Mouse (Mus musculus): ENCODE data around the gene Pnmt.
"Not testable (repeated sequence)": the region's sequence is repeated elsewhere in the genome, so short reads cannot be mapped to it uniquely, and the experiment has no call there.

Gene Pnmt

DNA sequence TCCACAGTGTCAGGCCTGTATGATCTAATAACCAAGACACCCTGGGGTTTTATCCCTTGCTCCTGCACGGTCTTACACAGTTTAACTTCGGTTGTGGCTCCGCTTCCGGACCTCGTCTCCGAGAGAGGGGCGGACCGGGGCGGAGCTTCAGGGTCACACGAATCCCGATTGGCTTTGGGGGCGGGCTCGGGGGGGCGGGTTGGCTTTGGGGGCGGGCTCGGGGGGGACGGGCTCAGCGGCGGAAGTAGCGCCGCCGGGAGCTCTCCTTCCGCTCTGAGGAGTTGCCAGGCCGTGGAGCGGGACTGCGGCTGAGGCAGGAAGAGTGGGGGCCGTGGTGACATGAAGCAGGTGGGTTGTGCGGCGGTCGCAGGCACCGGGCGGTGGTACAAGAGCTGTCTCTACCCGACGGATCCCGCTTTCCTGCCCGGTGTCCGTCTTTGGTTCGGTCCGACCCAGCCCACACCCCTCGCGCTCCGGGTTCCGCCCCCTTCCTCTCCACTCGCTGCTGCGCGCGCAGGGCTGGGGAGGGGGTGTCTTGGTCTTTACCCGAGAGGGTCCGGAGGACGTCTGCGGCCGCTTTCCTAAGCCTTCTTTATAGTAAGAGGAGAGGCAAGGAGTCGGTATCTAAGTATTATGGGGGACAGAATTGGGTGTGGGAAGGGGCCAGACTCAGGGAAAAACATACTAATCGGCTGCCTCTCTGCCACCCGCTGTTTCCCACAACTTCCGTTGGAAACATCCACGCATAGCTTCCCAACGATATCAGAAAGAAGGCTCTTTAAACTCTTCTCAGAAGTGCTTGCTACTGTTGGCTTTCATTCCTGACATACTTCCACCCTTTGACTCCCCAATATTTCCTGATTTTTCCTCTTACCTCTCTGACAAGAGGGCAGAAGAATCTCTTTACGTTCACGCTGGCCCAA, 27.8 kb upstream of the Pnmt start, which contains the start of gene Stard3:
TSS of gene Stard3 (plus strand) at position 208 of the 923 bp plus-strand sequence.
- peak; percentile 90 for DNase-seq

DNA sequence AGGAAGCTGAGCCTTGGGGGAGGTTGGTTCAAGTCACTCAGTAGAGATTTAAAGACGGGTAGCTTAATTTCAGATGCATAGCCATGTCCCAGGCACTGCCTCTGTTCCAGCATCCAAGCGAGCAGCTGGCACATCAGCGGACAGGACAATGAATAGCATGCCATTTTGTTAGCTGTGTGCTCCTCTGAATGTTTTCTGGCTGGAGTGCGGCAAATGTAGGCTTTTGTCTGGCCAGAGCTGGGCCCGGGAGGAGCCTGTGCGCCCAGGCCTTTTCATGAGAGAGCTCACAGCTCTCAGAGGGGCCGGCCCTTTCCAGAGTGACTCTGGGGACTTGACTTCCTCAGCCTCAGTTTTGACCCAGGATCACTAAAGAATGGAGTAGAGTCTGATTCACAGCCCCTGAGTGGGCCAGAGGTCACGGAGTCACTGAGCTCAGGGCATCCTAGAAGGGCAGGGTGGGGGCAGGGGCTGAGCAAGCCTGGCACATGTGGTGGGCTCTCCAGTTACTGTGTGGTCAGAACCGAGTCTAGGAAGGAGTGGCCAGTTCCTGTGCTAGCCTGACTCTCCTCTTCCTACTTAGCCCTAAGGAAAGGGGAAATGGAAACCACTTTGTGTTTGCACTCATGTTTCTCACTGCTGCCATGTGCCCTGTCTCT, 25.3 kb upstream of the Pnmt start:
- no peak for DNase-seq

DNA sequence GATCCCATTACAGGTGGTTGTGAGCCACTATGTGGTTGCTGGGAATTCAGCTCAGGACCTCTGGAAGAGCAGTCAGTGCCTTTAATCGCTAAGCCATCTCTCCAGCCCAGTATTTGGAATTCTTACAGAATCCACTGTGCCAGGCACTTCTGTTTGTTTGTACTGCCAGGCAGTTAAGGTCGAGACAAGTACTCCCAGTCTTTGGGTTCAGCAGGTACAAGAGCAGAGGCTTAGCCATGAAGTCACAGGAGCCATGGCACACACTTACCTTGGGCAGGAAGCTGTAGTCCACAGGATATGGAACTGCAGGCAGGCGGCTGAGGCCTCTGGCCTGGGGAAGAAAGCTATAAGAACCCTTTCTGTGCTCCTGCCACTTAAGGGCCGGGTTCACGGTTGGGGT, 22.4 kb upstream of the Pnmt start:
- DNase-seq, result no peak

DNA sequence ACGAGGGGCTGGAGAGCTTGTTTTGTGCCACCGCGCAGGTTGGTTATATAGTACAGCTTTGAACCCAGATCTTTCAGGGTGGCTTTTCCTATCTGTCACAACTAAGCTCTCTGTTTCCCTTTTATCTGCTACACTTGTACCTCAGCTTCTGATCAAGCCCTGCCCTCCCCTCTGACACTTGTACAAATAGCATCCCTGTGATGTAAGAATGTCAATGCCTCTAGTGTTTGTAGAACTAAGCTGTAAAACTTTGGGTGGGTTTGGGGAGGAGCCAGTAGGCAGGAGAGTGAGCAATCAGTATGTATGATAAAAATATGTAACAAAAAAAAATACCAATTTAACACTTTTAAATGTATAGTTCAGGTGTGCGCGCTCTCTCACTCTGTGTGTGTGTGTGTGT, 21.8 kb upstream of the Pnmt start:
- DNase-seq, result no peak

DNA sequence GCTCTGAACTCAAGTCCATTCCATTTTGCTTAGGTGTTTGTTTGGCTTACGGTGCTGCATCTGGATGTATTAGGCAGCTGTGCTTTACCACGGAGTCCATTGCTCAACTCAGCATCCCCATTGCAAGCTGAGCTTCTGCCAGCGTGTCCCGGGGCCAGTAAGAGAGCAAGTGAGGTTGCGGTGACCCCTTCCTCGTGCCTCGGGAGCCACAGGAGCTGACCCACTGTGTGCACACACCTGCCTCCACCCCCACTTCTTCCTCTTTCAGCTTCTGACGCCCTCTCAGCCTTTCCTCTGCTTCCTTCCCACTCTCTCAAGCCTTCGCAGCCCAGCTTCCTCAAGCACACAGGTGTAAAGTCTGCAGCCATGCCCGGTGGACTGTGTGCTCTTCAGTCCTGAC, 20.0 kb upstream of the Pnmt start:
- DNase-seq, result no peak

DNA sequence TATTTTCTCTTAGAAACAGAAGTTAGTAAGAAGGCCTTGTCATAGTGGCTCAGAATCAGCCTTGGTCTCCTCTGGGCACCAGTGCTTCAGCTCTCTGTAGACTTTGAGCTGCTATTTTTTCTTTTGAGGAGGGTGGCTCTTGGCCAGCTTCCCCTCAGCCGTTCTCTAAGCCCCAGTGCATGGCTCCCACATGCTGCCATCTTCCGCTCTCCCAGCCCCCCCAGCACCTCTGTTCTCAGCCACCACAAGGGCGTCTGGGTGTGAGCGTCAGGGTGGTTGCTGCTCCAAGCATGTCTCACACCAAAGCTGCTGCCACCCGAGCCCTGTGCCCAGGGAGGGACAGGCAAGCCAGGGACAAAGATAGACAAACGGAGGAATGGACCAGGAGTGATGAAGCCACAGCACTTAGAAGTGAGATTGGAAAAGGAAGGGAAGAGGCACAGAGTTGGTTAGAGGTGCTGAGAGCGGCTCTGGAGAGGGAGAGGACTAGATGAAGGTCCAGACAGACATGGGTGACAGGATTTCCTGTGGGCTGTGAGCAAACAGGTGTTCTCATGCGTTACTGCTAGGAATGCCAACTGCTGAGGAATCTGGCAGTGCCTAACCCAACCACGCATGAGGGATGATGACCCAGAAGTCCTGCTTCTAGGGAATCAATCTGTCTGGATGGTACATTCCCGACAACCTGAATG, 18.9 kb upstream of the Pnmt start:
- DNase-seq, result peak; percentile 73

DNA sequence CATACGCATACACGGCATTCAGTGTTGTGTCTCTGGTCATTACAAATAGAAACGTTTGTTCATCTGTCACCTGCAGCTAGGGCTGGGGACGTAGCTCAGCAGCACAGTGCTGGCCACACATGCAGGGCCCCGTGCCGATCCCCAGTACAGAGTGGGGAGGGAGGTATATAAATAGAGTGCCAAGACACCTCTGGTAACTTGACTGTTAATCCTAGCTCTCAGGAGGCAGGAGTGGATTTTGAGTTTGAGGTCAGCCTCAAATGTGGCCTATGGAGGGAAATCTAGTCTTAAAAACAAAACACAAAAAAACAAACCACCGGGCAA, 18.4 kb upstream of the Pnmt start:
- DNase-seq, result no peak

DNA sequence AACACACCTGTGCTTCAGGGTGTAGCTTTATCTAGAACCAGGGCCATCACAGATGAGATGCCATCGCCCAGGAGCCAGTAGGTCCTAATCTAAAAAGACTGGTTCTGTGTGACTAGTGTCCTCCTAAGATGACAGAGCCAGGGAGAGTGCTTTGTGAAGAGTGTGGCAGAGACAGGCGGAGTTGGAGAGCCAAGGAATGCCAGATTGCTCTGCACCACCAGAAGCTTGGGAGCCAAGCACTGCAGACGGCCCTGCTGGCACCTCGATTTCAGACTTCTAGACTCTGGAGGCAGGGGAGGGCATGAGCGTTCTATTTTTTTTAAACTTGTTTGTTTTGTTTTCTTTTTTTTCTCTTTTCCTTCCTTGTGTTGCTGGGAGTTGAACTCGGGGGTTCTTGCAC, 16.9 kb upstream of the Pnmt start:
- DNase-seq, result no peak

DNA sequence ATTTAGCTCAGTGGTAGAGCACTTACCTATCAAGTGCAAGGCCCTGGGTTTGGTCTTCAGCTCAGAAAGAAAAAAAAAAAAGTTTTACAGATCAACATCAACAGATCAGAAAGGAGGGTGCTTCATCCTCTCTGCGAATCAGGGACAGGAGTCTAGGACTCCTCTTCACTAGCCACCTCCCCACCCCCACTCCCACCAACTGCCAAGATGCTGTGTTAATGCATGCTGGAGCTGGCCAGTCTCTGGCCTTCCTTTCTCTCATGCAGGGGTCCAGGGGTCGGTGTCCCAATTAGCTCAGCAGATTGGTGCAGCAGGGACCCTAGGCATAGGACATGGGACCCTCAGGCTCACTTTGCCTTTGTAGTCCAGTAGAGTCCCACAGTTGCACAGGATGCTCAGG, 15.7 kb upstream of the Pnmt start:
- no peak for DNase-seq

DNA sequence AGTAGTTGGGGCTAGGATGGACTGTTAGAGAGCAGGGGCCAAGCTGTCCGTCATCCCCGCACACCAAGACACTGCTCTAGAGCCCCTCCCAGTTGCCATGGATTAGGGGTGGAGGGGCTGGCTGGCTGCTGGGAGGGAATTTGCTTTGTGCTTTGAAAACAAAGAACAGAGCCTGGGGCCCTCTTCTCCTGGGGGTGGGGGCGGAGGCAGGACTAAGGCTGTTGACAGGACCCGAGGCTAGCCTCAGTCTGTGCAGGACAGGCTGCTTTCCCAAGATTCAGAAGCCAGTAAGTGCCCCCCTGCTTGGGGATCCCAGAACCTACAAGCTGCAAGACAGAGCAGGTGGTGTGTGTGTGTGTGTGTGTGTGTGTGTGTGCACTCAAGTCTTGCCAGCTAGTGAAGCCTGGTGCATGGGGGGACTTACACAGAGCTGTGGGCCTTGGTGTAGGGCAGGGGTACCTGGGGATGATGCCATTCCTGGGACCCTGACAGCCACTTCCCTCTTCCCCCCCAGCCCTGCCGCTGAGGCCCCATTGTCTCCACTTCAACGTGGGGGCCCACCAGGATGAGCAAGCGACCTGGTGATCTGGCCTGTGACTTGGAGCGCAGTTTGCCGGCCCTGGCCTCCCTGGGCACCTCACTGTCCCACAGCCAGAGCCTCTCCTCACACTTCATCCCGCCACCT, 14.6 kb upstream of the Pnmt start:
- no peak for DNase-seq

DNA sequence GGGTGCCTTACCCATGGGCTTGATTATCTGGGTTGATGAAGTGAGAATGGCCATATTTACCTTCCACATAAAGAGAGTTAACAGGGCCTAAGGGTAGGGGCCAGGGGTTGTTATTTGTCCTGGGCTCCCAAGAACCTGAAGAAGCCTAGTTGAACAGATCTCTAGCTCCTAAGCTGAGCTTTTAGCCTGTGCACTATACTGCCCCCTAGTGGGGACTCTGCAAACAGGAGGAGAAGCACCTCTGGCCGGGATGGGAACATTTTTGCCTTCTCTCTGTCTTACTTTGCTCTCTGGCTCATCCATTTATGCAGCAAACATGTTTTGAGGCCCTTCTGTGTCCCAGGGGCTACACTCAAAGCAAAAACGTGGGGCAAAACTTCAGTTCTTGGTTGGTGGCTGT, 13.8 kb upstream of the Pnmt start:
- no peak for DNase-seq

DNA sequence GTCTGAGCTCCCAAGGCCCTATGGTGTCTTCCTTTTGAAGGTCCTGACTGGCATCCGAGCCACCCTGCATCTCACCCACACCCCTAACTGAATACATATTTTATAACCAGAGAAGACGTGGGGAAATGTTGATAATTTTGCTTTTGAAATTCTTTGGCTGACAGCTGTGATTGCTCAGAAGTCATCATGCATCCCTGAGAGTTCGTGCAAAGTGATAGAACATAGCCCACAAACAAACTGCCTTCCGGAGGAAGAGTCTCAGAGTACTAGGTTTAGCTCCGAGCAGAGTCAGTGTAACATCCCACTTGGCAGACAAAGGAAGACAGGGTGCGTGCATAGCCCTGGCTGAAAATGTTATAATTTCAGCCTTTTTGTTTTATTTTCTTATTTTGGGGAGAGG, 13.0 kb upstream of the Pnmt start:
- no peak for DNase-seq

DNA sequence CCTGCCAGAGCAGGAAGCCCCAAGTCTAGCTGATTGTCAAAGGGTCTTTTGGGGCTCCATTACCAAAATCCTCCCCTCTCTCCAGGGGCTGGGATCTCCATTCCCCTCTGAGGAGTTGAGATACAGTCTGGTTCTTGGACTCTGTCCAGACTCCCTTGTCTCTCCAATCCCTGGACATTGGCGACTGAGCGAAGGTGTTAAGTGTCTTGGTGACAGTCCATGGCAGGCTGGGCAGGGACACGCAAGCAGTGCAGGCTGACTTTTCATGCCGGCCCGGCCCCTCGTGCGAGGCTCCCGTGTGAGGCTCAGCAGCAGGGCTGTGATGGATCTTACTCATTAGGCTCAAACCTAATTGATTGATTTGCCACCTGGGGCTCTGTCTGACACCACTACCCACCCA, 12.0 kb upstream of the Pnmt start:
- no peak for DNase-seq

DNA sequence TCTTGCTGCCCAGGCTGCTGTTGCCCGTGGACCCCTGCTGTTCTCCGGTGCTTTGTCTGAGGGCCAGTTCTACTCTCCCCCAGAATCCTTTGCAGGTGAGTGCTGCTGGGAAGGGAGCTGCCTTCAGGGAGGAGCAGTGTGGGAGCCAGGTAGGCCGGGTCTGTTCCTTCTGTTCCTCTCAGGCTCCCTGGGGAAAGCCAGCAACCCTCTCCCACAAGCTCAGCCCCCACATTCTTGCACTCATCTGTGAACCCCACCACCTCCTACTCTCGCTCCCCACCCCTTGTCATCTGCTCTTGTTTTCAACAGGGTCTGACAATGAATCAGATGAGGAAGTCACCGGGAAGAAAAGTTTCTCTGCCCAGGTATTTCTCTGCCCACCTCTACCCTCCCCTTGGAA, 9.5 kb upstream of the Pnmt start:
- DNase-seq, result peak; percentile 61

DNA sequence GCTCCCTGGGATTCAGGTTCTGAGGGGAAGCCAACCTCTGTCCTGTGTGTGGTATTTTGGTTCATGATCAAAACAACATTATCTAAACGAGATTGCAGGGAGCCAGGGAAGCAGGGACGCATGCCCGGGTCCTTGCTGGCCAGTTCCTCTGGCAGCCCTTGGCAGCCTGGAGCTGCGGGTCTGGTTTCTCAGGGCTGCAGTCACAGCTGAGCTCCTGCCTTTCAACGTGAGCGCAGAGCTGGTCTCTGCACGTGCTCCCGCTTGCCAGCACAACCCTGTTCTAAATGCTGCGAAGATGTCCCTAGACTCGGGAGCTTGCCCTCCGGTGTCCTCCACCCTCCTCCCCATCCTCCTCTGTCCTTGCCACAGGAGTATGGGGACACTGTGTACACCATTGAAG, 8.5 kb upstream of the Pnmt start:
- no peak for DNase-seq

DNA sequence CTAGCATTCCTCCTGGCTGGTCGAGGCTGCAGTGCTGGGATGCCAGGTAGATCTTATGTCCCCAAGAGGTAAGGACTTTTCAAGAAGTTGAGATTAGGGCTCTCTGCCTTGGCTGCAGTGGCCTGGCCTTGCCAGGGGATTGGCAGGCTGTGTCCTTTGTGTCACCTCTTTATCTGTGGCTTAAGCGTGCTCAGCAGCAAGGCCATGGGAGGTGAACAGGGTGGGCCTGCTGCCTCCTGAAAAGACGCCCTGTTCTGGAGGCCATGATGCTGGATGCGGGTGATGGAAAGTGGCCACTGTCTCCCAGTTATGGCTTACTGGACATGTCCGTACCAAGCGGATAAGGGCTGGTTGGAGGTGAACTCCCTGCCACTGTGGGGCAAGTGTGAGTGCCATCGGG, 6.9 kb upstream of the Pnmt start:
- no peak for DNase-seq

DNA sequence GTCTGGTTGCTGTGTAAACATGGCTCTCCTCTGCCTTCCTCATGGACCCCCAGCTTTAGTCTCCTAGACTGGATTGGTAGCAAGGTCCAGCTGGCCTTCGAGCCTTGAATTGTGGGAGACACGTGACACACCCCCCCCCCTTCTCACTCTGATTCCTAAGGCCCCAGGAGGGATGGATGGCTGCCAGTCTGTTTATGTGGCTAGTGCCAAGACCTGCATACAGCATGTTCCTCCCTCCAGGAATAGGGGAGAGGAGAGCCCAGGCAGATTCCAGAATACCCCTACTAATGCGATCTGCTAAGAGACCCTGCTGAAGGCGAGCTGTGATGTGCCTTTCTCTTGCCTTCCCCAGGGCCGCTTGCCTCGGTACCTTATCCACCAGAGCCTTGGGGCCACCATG, 6.1 kb upstream of the Pnmt start:
- DNase-seq, result no peak

DNA sequence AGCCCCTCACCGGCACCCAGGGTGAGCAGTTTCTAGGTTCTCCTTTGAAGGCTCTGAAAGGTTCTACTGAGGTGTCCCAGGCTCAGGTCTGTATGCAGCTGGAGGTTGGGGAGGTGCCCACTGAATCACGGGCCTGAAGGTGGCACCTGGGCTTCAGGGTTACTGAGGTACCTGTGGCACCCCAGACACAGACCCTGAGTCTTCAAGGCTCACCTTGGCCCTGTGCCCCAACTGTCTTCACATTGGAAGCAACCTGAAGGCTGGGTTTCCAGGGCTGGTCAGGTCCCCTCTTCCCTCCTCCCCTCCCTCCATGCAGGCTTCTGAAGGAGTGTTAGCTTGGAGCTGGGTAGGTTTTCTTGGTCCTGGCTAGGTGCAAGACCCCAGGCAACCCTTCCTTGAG, 4.6 kb upstream of the Pnmt start:
- DNase-seq, result no peak

DNA sequence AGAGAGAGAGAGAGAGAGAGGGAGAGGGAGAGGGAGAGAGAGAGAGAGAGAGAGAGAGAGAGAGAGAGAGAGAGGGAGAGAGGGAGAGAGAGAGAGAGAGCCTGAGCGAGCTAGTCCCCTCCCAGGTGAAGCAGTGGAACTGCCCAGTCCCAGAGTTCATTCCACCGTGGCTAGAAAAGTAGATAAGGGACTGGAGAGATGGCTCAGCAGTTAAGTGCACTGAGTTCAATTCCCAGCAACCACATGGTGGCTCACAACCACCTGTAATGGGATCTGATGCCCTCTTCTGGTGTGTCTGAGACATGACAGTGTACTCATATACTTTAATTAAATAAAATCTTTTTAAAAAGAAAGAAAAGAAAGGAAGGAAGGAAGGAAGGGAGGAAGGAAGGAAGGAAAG, 3.8 kb upstream of the Pnmt start:
- DNase-seq, result not testable (repeated sequence)

DNA sequence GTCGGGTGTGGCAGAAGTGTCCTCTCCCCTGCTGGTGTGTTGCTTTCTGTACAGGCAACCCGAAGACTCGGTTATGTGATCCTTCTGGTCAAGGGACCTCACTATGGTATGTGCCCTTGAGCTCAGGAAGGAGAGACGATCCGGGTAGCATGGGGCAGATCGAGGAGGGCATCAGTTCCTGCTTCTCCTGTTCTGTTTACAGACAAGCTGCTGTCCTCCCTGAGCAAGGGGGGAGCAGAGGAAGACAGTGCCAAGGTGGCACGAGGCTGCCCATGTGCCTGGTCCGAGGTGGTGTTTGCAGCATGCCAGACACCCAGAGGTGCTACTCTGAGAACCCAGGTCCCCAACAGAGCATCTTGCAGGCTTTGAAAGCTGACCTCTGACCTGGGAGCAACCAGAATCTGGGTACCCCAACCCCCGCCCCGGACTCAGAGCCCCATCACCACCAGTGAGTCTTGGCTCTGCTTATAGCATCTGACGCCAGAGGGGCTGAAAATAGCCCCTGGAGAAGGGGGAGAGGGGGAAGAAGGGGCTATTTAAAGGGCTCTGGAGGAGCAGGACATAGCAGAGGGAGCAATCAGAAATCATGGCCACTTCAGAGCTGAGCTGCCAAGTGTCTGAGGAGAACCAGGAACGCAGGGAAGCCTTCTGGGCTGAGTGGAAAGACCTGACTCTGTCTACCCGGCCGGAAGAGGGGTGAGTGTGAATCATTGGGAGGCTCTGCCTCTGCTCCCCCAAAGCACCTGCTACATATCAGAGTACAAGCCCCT, 2.8 kb upstream of the Pnmt start, which contains the start of gene Tcap:
TSS of gene Tcap (plus strand) at position 551 of the 770 bp plus-strand sequence.
- DNase-seq, result no peak

DNA sequence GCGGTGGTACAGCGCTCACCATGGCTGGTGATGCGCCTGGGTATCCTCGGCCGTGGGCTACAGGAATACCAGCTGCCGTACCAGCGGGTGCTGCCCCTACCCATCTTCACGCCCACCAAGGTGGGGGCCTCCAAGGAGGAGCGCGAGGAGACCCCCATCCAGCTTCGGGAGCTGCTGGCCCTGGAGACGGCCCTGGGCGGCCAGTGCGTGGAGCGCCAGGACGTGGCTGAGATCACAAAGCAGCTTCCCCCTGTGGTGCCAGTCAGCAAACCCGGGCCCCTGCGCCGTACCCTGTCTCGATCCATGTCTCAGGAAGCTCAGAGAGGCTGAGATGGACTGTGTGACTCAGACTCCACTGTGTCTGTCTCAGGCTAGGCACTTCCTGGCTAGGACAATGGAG, 2.0 kb upstream of the Pnmt start:
- DNase-seq, result no peak

Measured in right cerebral cortex, adult 18-20 months (tissue).